Mouse (Mus musculus) heart, embryonic 12.5 days (tissue): Measurements from ENCODE around the gene Ckb. TPM values are rescaled to one million over a fixed set of nuclear protein-coding genes. Genes with fewer than 3 reads are reported as not detected.

Experiments used
- ATAC-seq: fragments of 200-750 bp; cut with Nextera tagmentation; 2 replicates; pipeline ENCODE4 v1.8.0; 2017; ENCODE audit warnings: moderate TSS enrichment, moderate library complexity; ENCODE audit not compliant: insufficient number of reproducible peaks, low FRiP score
- H3K27ac ChIP-seq: fragments of 300-500 bp; sonication (generic); 2 replicates; pipeline ENCODE4 v1.5.1; 2016; ENCODE audit warnings: mild to moderate bottlenecking, moderate library complexity; ENCODE audit not compliant: poor library complexity, severe bottlenecking
- H3K27me3 ChIP-seq: fragments of 300-500 bp; sonication (generic); replicated peaks from 2 replicates; pipeline ENCODE4 v1.6.1; 2016; ENCODE audit warnings: mild to moderate bottlenecking, moderate library complexity
- H3K36me3 ChIP-seq: fragments of 300-500 bp; sonication (generic); 2 replicates; pipeline ENCODE4 v1.6.1; 2016; ENCODE audit warnings: mild to moderate bottlenecking, moderate library complexity
- H3K4me1 ChIP-seq: fragments of 300-500 bp; sonication (generic); replicated peaks from 2 replicates; pipeline ENCODE4 v1.6.1; 2016; ENCODE audit warnings: mild to moderate bottlenecking
- H3K4me2 ChIP-seq: fragments of 300-500 bp; sonication (generic); 2 replicates; pipeline ENCODE4 v1.6.1; 2016; ENCODE audit warnings: mild to moderate bottlenecking, moderate library complexity
- H3K4me3 ChIP-seq: fragments of 300-500 bp; sonication (generic); 2 replicates; pipeline ENCODE4 v1.5.1; 2016; ENCODE audit warnings: mild to moderate bottlenecking
- H3K9ac ChIP-seq: fragments of 300-500 bp; sonication (generic); 2 replicates; pipeline ENCODE4 v1.6.1; 2016; ENCODE audit warnings: mild to moderate bottlenecking, moderate library complexity
- H3K9me3 ChIP-seq: fragments of 300-500 bp; sonication (generic); replicated peaks from 2 replicates; pipeline ENCODE4 v1.6.1; 2016; ENCODE audit warnings: mild to moderate bottlenecking, moderate library complexity
- WGBS: fragments of 180-500 bp; shearing (Covaris S2); methylation state at CpG from one replicate; pipeline ENCODE4 v1.1.7; 2016; 5-methylcytosine and 5-hydroxymethylcytosine counted together
- polyA plus RNA-seq: library from polyadenylated mRNA; unstranded; fragments of >200 nt; fragmentation: Nextera tagmentation; extraction: Ambion mirVana; gene quantifications from 2 replicates; pipeline ENCODE4 v1.2.1, GENCODE M21; 2016

Gene Ckb
- polyA plus RNA-seq, 1 experiment from 2014 or later, result 363 TPM

- Histone ChIP-seq H3K9me3 (no peaks in the 10 kb centered on the region), H3K4me1 (peaks cover 35% of the 10 kb centered on the region), H3K27ac (no peak overlapping the region), H3K27me3 (no peaks in the 10 kb centered on the region), H3K36me3 (peaks cover 5% of the 10 kb centered on the region), H3K4me2 (no peak overlapping the region), H3K9ac (no peak overlapping the region), H3K4me3 (no peak overlapping the region)
- no peak for ATAC-seq
- 72% methylated on average over 3 of the region's 3 CpGs for WGBS
These were observed 31.2 kb upstream of the Ckb start for GRCm38 (mm10) chr12:111703301-111703700.

- no peak overlapping the region for H3K9ac ChIP-seq
- no peak overlapping the region for H3K4me2 ChIP-seq
- H3K4me1 ChIP-seq, result peaks cover 32% of the 10 kb centered on the region
- H3K9me3 ChIP-seq, result no peaks in the 10 kb centered on the region
- H3K36me3 ChIP-seq, result no peaks in the 10 kb centered on the region
- no peak overlapping the region for H3K27ac ChIP-seq
- no peaks in the 10 kb centered on the region for H3K27me3 ChIP-seq
- H3K4me3 ChIP-seq, result no peak overlapping the region
- no peak for ATAC-seq
- 61% methylated on average over 9 of the region's 9 CpGs for WGBS
These were observed 28.9 kb upstream of the Ckb start for GRCm38 (mm10) chr12:111700920-111701458.

- ATAC-seq, result no peak
- no peak overlapping the region for H3K27ac ChIP-seq
- 77% methylated on average over 4 of the region's 4 CpGs for WGBS
- H3K36me3 ChIP-seq, result no peaks in the 10 kb centered on the region
- H3K9ac ChIP-seq, result no peak overlapping the region
- peaks cover 26% of the 10 kb centered on the region for H3K4me1 ChIP-seq
- H3K4me2 ChIP-seq, result no peak overlapping the region
- no peaks in the 10 kb centered on the region for H3K27me3 ChIP-seq
- no peak overlapping the region for H3K4me3 ChIP-seq
- H3K9me3 ChIP-seq, result no peaks in the 10 kb centered on the region
These were observed 27.4 kb upstream of the Ckb start for GRCm38 (mm10) chr12:111699542-111699941.

GRCm38 (mm10) chr12:111698346-111698913 lies 26.3 kb upstream of the Ckb start:
- Histone ChIP-seq H3K4me3 (no peak overlapping the region), H3K9me3 (no peaks in the 10 kb centered on the region), H3K9ac (peak overlapping the region; percentile 34; the same call in 1 of the 2 replicates), H3K36me3 (no peaks in the 10 kb centered on the region), H3K27ac (no peak overlapping the region), H3K4me2 (no peak overlapping the region), H3K27me3 (no peaks in the 10 kb centered on the region), H3K4me1 (peaks cover 33% of the 10 kb centered on the region)
- no peak for ATAC-seq
- 74% methylated on average over 6 of the region's 6 CpGs for WGBS

- Histone ChIP-seq H3K27ac (no peak overlapping the region), H3K4me3 (no peak overlapping the region), H3K4me1 (peaks cover 40% of the 10 kb centered on the region), H3K36me3 (no peaks in the 10 kb centered on the region), H3K9ac (peak overlapping the region; percentile 34; the same call in 1 of the 2 replicates), H3K4me2 (no peak overlapping the region), H3K9me3 (no peaks in the 10 kb centered on the region), H3K27me3 (no peaks in the 10 kb centered on the region)
- no peak for ATAC-seq
- WGBS, result 51% methylated on average over 4 of the region's 4 CpGs
These were observed 25.6 kb upstream of the Ckb start for GRCm38 (mm10) chr12:111697708-111698107.

- Histone ChIP-seq H3K4me1 (peaks cover 54% of the 10 kb centered on the region), H3K27me3 (no peaks in the 10 kb centered on the region), H3K9me3 (no peaks in the 10 kb centered on the region), H3K9ac (no peak overlapping the region), H3K4me3 (no peak overlapping the region), H3K27ac (no peak overlapping the region), H3K36me3 (no peaks in the 10 kb centered on the region), H3K4me2 (no peak overlapping the region)
- WGBS, result 29% methylated on average over 6 of the region's 6 CpGs
- ATAC-seq, result no peak
These were observed 24.1 kb upstream of the Ckb start for GRCm38 (mm10) chr12:111696239-111696638.

GRCm38 (mm10) chr12:111694880-111695804 lies 23.0 kb upstream of the Ckb start:
- H3K4me2 ChIP-seq, result no peak overlapping the region
- no peaks in the 10 kb centered on the region for H3K36me3 ChIP-seq
- H3K4me3 ChIP-seq, result no peak overlapping the region
- ATAC-seq, result 0 out of 2 replicates have a peak, but pooled peaks have one; percentile 23
- no peaks in the 10 kb centered on the region for H3K27me3 ChIP-seq
- WGBS, result 60% methylated on average over 13 of the region's 13 CpGs
- H3K9me3 ChIP-seq, result no peaks in the 10 kb centered on the region
- H3K27ac ChIP-seq, result no peak overlapping the region
- H3K9ac ChIP-seq, result no peak overlapping the region
- H3K4me1 ChIP-seq, result peaks cover 61% of the 10 kb centered on the region

GRCm38 (mm10) chr12:111694271-111694781 lies 22.2 kb upstream of the Ckb start:
- H3K9ac ChIP-seq, result peak overlapping the region; percentile 43; the same call in 1 of the 2 replicates
- H3K27me3 ChIP-seq, result no peaks in the 10 kb centered on the region
- H3K27ac ChIP-seq, result 0 out of 2 replicates have a peak overlapping the region, but pooled peaks have one; percentile 12
- WGBS, result 20% methylated on average over 12 of the region's 12 CpGs
- no peaks in the 10 kb centered on the region for H3K36me3 ChIP-seq
- peak overlapping the region; percentile 31 for H3K4me2 ChIP-seq
- H3K4me1 ChIP-seq, result peaks cover 66% of the 10 kb centered on the region
- no peaks in the 10 kb centered on the region for H3K9me3 ChIP-seq
- peak; percentile 30; the same call in 1 of the 2 replicates for ATAC-seq
- H3K4me3 ChIP-seq, result no peak overlapping the region

GRCm38 (mm10) chr12:111693341-111694270 lies 21.5 kb upstream of the Ckb start:
- H3K4me2 ChIP-seq, result peak overlapping the region; percentile 31
- ATAC-seq, result peak; percentile 43; the same call in 1 of the 2 replicates
- H3K9ac ChIP-seq, result peak overlapping the region; percentile 43
- H3K27me3 ChIP-seq, result no peaks in the 10 kb centered on the region
- no peak overlapping the region for H3K4me3 ChIP-seq
- H3K27ac ChIP-seq, result no peak overlapping the region
- no peaks in the 10 kb centered on the region for H3K9me3 ChIP-seq
- 54% methylated on average over 18 of the region's 18 CpGs for WGBS
- peaks cover 72% of the 10 kb centered on the region for H3K4me1 ChIP-seq
- H3K36me3 ChIP-seq, result no peaks in the 10 kb centered on the region

- Histone ChIP-seq H3K4me1 (peaks cover 70% of the 10 kb centered on the region), H3K4me2 (no peak overlapping the region), H3K36me3 (no peaks in the 10 kb centered on the region), H3K27ac (no peak overlapping the region), H3K9me3 (no peaks in the 10 kb centered on the region), H3K27me3 (no peaks in the 10 kb centered on the region), H3K9ac (no peak overlapping the region), H3K4me3 (no peak overlapping the region)
- ATAC-seq, result no peak
- WGBS, result 83% methylated on average over 5 of the region's 5 CpGs
These were observed 20.8 kb upstream of the Ckb start for GRCm38 (mm10) chr12:111692899-111693298.
